Comparison of ENCODE assay signal across 8 mouse cellular contexts in the genomic region with DNA sequence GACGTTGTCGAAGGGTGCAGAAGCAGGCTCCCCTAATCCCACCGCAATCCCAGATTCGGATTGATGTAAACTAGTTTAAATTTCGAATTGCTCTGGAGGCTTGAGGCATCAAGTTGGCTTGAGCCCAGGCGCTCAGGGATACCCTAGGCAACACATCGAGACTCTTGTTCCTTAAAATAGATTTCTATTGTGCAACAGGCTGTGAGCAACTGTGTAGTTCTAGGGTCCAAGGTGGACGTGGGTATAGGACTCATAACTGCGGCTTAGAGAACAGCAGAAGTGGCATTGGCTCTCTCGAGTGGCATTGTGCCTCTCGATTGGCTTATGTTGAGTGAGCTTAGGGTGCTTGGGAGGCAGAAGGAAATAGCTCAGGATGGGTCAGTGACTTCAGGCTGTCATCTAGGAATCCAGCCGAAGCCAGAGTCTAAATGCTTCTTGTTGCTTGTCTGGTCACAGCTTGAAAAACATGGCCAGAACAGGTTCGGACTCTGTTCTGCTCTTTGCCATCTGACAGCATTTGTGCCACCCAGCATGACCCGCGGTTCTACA. TPM values are rescaled to one million over a fixed set of nuclear protein-coding genes. Genes with fewer than 3 reads are reported as not detected.
DNase-seq lines count a peak whose midpoint lies in the region; ATAC-seq lines count a peak whose summit lies in the region.

No protein-coding gene starts in this region.

- peaks cover 15% of the 10 kb centered on the region for H3K27me3 ChIP-seq in forebrain, embryonic 11.5 days (ENCODE audit: control insufficient read depth, insufficient read depth, low read length)
- H3K27me3 ChIP-seq in kidney, embryonic 15.5 days, result peaks cover 23% of the 10 kb centered on the region

- peak; percentile 40 for DNase-seq in retina, postnatal 1 day
- no peak for DNase-seq in retina, embryonic 14.5 days (ENCODE audit: low spot score)
- DNase-seq in forebrain, embryonic 11.5 days (ENCODE audit: low spot score), result no peak
- no peak for DNase-seq in spleen, adult 12 weeks (ENCODE audit: low spot score)
- DNase-seq in adrenal gland, adult 18-20 months (ENCODE audit: low spot score in 2 of 2), result no peak

- H3K4me3 ChIP-seq in forebrain, embryonic 11.5 days (ENCODE audit: low read depth, low read length), result peak overlapping the region; percentile 85
- H3K4me3 ChIP-seq in kidney, embryonic 15.5 days (replicated peaks), result peak overlapping the region; percentile 84

- ATAC-seq in forebrain, embryonic 11.5 days (replicated peaks; ENCODE audit: low FRiP score), result no peak
- ATAC-seq in kidney, embryonic 15.5 days (replicated peaks; ENCODE audit: low FRiP score), result no peak
- peak; percentile 24 for ATAC-seq in megakaryocyte progenitor cell, adult 5-6 weeks (replicated peaks; ENCODE audit: poor library complexity)
- ATAC-seq in activated CD4-positive, CD25-positive, alpha-beta regulatory T cell, adult 4 months, result no peak

- H3K9me3 ChIP-seq in forebrain, embryonic 11.5 days (ENCODE audit: control insufficient read depth, low read length), result no peaks in the 10 kb centered on the region
- no peaks in the 10 kb centered on the region for H3K9me3 ChIP-seq in kidney, embryonic 15.5 days (replicated peaks)

- H3K9ac ChIP-seq in forebrain, embryonic 11.5 days (ENCODE audit: low read length), result peak overlapping the region; percentile 93
- H3K9ac ChIP-seq in kidney, embryonic 15.5 days, result peak overlapping the region; percentile 99

- peaks cover 15% of the 10 kb centered on the region; the same call in 1 of the 2 replicates for H3K4me1 ChIP-seq in forebrain, embryonic 11.5 days (replicated peaks; ENCODE audit: control insufficient read depth, insufficient read depth, low read length)
- peaks cover 46% of the 10 kb centered on the region for H3K4me1 ChIP-seq in kidney, embryonic 15.5 days

- peak overlapping the region; percentile 99 for H3K27ac ChIP-seq in forebrain, embryonic 11.5 days (ENCODE audit: low read depth, low read length)
- peak overlapping the region; percentile 100 for H3K27ac ChIP-seq in kidney, embryonic 15.5 days

- WGBS in forebrain, embryonic 11.5 days, result 26% methylated on average over 15 of the region's 15 CpGs
- 16% methylated on average over 15 of the region's 15 CpGs for WGBS in kidney, embryonic 15.5 days

- peak overlapping the region; percentile 81 for H3K4me2 ChIP-seq in forebrain, embryonic 11.5 days (ENCODE audit: low read depth, low read length, severe bottlenecking)
- H3K4me2 ChIP-seq in kidney, embryonic 15.5 days, result peak overlapping the region; percentile 72

- peaks cover 3% of the 10 kb centered on the region; the same call in 1 of the 2 replicates for H3K36me3 ChIP-seq in forebrain, embryonic 11.5 days (ENCODE audit: control insufficient read depth, insufficient read depth, low read length)
- peaks cover 17% of the 10 kb centered on the region for H3K36me3 ChIP-seq in kidney, embryonic 15.5 days

RNA-seq across cellular contexts. Expression of gene Ube2m, which starts 0.6 kb away (rescaled TPM):
- 165 and 183 TPM in 2 replicates for polyA plus RNA-seq in forebrain, embryonic 11.5 days (2014; fragmentation: Nextera tagmentation; extraction: Ambion mirVana)
- 113 and 114 TPM in 2 replicates for polyA plus RNA-seq in kidney, embryonic 15.5 days (2015; fragmentation: Nextera tagmentation; extraction: Ambion mirVana)
- 150 and 160 TPM in 2 replicates for total RNA-seq in megakaryocyte progenitor cell, adult 5-6 weeks (2015)
- 123 and 179 TPM in 2 replicates for total RNA-seq in megakaryocyte progenitor cell, adult 5-6 weeks (2017)
- 100 to 1,000 TPM; 162 to 182 TPM for total RNA-seq in adrenal gland, adult 18-20 months (2021)
- 10 to 100 TPM; 15.3 to 16.9 TPM for polyA plus RNA-seq in activated CD4-positive, CD25-positive, alpha-beta regulatory T cell, adult 4 months (2017; shearing (Covaris generic))

RNA-seq across cellular contexts. Expression of gene Chmp2a, which starts 4.1 kb away (rescaled TPM):
- polyA plus RNA-seq in forebrain, embryonic 11.5 days (2014; fragmentation: Nextera tagmentation; extraction: Ambion mirVana), result 114 and 127 TPM in 2 replicates
- polyA plus RNA-seq in kidney, embryonic 15.5 days (2015; fragmentation: Nextera tagmentation; extraction: Ambion mirVana), result 144 and 146 TPM in 2 replicates
- 145 and 150 TPM in 2 replicates for total RNA-seq in megakaryocyte progenitor cell, adult 5-6 weeks (2015)
- total RNA-seq in megakaryocyte progenitor cell, adult 5-6 weeks (2017), result 168 and 203 TPM in 2 replicates
- 100 to 1,000 TPM; 210 to 213 TPM for total RNA-seq in adrenal gland, adult 18-20 months (2021)
- polyA plus RNA-seq in activated CD4-positive, CD25-positive, alpha-beta regulatory T cell, adult 4 months (2017; shearing (Covaris generic)), result 100 to 1,000 TPM; 300 to 349 TPM

RNA-seq across cellular contexts. Expression of gene Mzf1, which starts 15.9 kb away (rescaled TPM):
- polyA plus RNA-seq in forebrain, embryonic 11.5 days (2014; fragmentation: Nextera tagmentation; extraction: Ambion mirVana), result 3.8 and 4.0 TPM in 2 replicates
- 2.8 and 4.3 TPM in 2 replicates for polyA plus RNA-seq in kidney, embryonic 15.5 days (2015; fragmentation: Nextera tagmentation; extraction: Ambion mirVana)
- 0.37 and 1.1 TPM in 2 replicates for total RNA-seq in megakaryocyte progenitor cell, adult 5-6 weeks (2015)
- 0.25 and 1.1 TPM in 2 replicates for total RNA-seq in megakaryocyte progenitor cell, adult 5-6 weeks (2017)
- total RNA-seq in adrenal gland, adult 18-20 months (2021), result 1 to 10 TPM; 1.8 to 2.2 TPM
- polyA plus RNA-seq in activated CD4-positive, CD25-positive, alpha-beta regulatory T cell, adult 4 months (2017; shearing (Covaris generic)), result under 1 TPM; 0.45 to 0.46 TPM

RNA-seq across cellular contexts. Expression of gene Zbtb45, which starts 28.9 kb away (rescaled TPM):
- 31.9 and 37.3 TPM in 2 replicates for polyA plus RNA-seq in forebrain, embryonic 11.5 days (2014; fragmentation: Nextera tagmentation; extraction: Ambion mirVana)
- 22.1 and 24.8 TPM in 2 replicates for polyA plus RNA-seq in kidney, embryonic 15.5 days (2015; fragmentation: Nextera tagmentation; extraction: Ambion mirVana)
- 11.4 and 13.8 TPM in 2 replicates for total RNA-seq in megakaryocyte progenitor cell, adult 5-6 weeks (2015)
- total RNA-seq in megakaryocyte progenitor cell, adult 5-6 weeks (2017), result 7.8 and 9.8 TPM in 2 replicates
- total RNA-seq in adrenal gland, adult 18-20 months (2021), result 10 to 100 TPM; 12.1 to 12.5 TPM
- polyA plus RNA-seq in activated CD4-positive, CD25-positive, alpha-beta regulatory T cell, adult 4 months (2017; shearing (Covaris generic)), result 1 to 10 TPM; 4.6 to 7.0 TPM

RNA-seq across cellular contexts. Expression of gene Trim28, which starts 39.8 kb away (rescaled TPM):
- 507 and 586 TPM in 2 replicates for polyA plus RNA-seq in forebrain, embryonic 11.5 days (2014; fragmentation: Nextera tagmentation; extraction: Ambion mirVana)
- 283 and 298 TPM in 2 replicates for polyA plus RNA-seq in kidney, embryonic 15.5 days (2015; fragmentation: Nextera tagmentation; extraction: Ambion mirVana)
- total RNA-seq in megakaryocyte progenitor cell, adult 5-6 weeks (2015), result 389 and 409 TPM in 2 replicates
- total RNA-seq in megakaryocyte progenitor cell, adult 5-6 weeks (2017), result 506 and 507 TPM in 2 replicates
- total RNA-seq in adrenal gland, adult 18-20 months (2021), result 100 to 1,000 TPM; 201 to 235 TPM
- 10 to 100 TPM; 45.5 to 59.4 TPM for polyA plus RNA-seq in activated CD4-positive, CD25-positive, alpha-beta regulatory T cell, adult 4 months (2017; shearing (Covaris generic))
